Mouse (Mus musculus) gastrocnemius, postnatal 10 days (tissue): Measurements from ENCODE around the gene Gm20696. TPM values are rescaled to one million over a fixed set of nuclear protein-coding genes. Genes with fewer than 3 reads are reported as not detected.

Source experiments
- DNase-seq: peaks from one replicate; pipeline ENCODE4 v3.0.0; 2021; ENCODE audit warnings: mixed read lengths
- total RNA-seq, 2 experiments: library from RNA; stranded (reverse); gene quantifications; 2 replicates each; pipeline ENCODE4 v1.2.3; 2021

The Gm20696 gene
- total RNA-seq, 2 experiments from 2014 or later = 2.0 to 3.9 TPM

DNA sequence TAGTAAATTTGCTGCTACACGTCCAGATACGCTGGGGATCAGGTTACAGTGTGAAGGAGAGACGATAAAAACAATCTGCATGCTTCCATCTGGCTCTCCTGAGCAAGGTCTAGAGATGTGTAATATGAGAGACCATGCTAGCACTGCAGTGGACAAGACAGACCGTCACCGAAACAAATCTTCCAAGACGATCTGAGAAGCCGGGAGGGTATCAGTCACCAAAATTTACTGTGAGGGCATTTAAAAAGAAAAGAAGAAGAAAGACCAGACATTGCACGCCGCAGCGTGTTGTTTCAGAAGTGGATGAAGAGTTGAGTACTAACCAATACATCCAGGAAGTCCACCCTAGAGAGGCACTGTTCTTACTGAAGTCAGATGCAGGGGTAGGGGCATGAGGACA lies 183.0 kb downstream of the Gm20696 start:
- DNase-seq = no peak

DNA sequence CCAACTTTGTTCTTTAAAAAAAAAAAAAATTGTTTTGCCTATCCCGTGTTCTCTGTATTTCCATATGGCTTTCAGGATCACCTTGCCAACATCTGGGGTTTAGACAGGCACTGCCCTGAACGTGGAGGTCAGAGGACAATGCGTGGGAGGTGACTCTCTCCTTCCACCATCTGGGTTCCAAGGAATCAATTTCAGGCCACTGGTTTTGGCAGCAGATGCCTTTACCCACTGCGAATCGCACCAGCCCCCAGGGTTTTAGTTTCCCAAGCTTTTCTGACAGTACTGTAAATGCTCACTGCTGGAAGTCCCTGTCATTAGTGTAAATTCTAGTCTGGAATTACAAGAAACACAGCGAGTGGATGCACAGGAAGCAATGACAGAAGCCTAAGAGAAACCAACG lies 185.0 kb downstream of the Gm20696 start:
- DNase-seq = no peak

DNA sequence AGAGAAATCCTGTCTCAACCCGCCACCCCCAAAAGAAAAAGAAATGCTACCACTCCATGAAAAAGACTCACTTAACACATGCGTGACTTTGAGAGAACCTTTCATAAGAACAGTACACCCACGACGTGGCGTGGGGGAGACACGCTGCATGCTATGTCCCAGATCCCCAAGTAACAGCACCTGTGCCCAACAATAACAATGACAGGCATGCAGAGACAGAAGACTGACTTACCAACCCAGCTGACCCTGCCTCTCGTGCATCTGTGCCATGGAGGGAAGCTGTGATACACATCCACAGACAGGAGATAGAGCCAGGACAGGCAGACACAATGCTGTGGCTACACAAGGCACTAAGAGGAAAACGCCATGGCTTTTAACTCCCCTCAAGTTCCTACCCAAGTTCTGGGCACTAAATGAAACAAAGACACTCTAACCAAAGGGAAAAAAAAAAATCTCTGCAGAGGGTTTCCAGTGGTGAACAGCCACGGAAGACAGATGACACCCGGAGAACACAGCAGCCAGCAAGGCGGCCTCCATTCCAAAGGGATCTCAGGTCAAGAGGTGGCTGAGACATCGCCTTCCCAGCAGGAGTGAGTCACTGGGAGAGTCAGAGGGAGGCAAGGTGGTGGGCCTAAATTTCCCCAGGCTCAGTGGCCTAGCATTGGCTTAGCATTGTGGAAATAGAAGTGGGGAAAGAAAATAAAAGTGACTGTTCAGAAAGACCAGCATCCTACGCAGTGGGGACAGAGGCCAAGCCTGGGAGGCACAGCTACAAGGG lies 187.5 kb downstream of the Gm20696 start:
- no peak for DNase-seq

DNA sequence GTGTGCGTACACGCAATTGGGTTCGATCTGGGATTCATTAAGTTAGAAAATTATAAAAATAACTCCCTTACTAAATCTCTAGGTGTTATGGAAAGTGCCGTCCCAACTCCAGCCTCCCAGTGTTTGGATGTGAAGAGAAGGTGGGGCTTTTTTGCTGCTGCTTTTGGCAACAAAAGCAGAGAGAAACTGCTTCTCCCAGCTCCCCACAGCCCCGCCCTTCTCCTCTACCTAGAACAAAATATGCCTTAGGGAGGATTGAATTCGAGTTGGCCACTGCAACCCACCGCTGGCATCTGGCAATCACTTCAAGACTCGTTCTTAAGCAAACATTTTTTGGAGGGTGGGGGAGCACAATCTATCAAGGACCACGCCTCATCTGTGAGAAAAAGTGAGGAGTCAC lies 191.6 kb downstream of the Gm20696 start:
- DNase-seq = no peak

DNA sequence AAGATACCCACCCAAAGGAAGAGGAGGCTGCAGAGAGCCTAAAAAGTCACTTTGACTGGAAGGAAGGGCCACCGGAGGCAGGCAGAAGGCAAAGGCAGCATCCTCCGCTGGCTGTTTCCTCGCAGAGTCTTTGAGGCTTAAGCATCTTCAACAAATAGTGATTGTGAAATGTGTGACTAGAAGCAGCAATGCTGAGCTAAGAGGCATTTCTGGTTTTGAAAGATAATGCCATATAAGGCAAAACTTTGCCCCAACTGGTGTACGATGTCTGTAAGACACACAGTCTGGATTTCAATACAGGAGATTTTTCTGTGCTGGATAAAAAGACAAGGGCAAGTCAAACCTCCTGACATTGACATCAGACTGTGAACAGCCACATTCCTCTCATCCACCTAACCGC lies 195.7 kb downstream of the Gm20696 start:
- no peak for DNase-seq

DNA sequence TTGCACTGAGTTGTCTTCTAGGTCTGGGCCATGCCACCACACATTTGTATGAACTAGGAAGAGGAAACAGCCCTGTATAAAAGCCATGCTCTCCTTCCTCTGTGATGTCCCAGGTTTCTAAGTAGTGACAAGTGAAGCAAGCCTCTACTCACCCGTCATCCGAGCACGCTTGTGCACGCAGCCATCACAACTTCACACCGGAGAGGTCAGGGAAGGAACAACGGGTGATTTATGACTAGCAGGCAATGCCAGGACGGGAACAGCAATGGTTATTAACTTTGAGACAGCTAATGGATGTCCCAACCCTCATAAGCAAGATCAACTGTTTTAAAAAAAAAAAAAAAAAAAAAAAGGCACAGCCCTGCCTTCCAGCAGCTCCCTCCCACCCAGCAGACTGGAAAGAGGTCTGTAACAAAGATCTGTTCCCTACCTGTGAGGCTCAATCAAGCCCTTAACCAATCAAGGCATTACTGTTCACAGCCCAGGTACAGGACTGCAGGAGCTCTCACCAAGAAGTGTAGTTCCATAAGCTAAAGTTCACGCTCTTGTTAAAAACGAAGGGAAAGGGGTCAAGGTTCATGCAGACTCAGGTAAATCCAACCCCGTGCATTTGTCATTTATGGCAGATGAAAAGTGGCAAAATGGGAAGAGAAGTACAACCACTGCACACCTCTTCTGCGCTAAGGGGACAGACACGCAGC lies 197.3 kb downstream of the Gm20696 start:
- DNase-seq = no peak

DNA sequence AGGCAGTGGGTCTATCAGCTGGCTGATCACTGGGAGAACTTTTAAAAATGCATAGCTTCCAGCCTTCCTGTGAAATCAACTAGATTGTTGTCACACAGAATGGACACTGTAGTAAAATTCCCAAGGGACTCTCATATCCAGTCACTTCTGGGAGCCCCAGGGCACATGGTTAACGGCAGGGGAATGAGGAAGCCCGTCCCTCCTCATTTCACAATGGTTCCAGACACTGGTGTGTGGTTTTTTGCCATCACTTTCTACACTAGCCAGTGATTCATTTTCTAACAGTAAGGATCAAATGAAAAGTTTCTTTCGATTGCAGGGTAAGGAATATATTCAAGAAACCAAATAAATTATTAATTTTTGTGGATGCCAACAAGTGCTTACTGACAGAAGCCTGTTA lies 198.8 kb downstream of the Gm20696 start:
- no peak for DNase-seq

DNA sequence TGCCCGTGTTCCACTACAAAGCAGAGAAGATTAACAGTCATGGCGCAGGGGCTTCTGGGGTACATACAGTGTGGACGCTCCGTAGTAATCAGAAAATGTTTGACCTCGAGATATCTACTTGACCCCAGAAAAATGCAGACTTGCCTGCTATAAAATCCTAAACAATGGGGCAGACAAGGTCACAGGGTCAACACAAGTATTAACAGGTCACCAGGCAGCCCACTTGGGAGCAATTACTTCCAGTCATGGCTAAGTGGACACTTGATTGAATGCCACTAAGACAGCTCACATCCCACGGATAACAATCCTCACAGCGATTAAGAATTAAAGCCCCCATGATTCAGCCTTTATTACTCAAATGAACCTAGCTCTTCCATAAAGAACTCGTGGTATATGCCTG lies 199.5 kb downstream of the Gm20696 start:
- no peak for DNase-seq

DNA sequence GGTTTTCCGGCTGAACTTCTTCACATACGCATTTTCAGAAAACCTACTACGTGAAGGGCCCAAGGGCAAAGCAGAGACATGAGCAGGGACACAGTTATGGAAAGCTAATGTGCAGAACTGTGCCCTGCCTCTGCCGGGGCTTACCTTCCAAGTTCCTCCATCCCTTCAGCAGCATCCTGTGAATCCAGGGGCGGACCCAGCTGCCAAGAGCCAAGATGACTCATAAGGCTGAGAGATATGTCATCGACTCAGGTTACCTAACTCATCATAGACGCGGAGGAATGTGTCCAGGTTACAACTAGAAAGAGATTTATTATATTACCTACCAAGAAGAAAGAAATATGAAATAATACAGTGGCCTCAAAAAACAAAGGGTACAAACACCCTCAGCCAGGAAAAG lies 200.2 kb downstream of the Gm20696 start:
- DNase-seq = no peak

DNA sequence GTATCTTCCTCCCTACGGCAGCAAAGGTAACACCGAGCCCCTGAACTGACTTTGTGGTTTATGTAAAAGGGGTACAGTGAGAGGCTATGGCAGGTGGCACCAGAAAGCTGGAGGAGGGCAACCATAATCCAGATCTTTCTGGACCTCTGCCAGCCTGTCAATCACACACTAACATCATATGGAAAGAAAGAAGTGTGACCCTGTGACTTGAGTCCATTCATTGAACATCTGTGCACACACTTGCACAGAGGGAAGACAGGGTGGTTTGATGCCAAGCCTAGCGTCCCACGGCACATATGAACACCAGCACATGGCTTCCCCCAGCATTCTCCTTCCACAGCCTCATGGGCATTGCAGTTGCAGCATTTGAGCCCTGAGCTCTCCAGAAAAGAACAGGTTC lies 202.1 kb downstream of the Gm20696 start:
- no peak for DNase-seq

DNA sequence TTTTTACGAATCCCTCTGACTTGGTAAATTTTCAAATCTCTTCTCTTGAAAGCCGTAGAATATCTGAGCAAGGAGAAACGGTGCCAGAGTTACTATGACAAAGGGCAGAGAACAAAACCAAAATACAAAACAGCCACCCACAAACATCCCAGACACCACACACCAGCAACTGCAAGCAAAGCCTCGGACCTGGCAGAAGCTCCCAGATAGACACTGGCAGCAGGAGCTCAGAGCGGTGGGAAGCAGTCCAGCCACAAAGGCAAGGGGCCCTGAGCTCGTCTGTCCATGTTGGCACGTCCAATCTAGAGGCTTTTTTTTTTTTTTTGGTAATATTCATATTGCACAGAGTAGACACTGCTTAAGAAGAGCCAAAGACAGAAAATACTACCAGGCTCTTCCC lies 202.7 kb downstream of the Gm20696 start:
- no peak for DNase-seq

DNA sequence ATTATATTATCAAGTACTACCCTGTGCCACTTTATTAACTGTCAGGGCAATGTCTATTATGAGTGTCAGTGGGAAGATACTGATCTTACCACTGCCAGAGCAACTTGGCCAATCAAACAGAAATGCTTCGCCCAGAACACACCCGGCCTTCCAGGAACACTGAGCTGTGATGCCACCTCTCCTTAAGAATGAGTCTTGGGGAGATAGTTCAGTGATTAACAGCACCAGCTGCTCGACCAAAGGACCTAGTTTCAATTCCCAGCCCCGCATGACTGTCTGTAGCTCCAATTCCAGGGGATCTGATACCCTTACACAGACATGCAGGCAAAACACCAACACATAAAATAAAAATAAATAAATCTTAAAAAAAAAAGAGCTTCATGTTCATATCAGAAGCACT lies 207.8 kb downstream of the Gm20696 start:
- no peak for DNase-seq

DNA sequence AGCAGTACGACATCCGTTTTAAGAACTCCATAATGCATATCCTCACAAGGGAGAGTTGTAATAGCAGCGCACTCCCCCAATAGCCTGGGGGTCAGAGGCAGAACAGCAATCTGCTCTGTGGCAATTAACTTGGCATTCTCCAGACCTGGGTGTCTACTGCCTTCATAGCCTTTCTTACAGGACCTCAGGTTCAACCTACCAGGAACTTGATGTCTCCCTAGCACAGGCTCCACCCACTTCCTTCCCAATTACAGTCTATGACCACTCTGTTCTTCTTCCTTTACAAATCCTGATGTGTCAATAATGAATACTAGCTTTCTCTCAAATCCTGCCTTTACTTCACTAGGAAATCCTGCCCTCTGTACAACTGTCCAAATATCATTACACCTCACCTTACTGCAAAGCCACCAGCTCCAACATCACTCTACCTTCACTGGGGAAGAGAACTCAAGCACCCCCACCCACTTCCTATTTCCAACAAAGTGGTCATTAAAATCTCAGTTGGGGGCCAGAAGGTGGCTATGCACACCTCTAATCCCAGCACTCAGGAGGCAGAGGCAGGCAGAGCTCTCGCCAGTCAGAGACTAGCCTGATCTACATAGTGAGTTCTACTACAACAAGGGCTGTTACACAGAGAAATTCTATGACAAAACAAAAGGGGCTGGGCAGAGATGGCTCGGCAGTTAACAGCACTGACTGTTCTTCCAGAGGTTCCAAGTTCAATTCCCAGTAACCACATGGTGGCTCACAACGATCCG lies 212.7 kb downstream of the Gm20696 start:
- DNase-seq = no peak

DNA sequence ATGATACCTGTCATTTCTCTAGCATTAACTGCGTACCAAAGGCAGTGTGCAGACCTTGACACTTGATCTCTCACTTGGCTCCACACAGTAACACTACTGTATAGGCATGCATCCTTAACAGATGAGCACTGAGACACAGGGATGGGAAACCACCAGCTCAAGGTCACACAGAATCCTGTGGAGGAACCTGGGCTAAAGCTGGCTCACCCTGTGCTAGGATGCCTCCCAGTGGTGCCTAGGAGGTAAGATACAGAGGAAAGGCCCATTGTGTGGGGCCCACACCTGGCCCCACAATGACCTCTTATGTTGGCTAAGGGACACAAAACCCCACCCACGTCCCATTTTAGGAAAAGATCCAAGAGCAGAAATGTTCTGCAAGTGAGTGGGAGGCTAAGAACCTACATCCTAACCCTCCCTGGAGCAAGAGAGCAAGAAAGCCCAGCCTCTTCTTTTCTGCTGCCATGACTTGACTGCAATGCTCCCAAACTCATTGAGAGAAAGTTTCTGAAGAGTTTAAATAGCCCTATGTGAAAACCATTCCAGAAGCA lies 213.9 kb downstream of the Gm20696 start:
- DNase-seq = no peak

DNA sequence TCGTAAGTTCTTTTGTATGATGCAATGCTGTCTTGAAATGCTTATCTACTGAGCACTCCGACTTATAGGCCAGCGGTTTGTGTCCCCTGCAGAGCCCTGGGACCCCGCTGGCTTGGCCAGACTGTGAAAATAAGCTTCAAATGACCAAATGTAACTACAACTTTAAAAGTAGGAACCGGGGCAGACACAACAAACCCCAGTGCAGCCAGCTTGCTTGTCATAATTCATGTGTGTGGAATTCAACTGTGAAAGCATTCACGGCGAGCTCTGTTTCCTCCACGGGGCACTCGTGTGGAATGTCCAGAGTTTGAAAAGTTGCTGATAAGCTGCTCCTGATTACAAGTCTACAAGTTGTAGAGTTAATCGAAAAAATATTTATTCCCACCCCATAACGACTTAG lies 215.1 kb downstream of the Gm20696 start:
- no peak for DNase-seq

DNA sequence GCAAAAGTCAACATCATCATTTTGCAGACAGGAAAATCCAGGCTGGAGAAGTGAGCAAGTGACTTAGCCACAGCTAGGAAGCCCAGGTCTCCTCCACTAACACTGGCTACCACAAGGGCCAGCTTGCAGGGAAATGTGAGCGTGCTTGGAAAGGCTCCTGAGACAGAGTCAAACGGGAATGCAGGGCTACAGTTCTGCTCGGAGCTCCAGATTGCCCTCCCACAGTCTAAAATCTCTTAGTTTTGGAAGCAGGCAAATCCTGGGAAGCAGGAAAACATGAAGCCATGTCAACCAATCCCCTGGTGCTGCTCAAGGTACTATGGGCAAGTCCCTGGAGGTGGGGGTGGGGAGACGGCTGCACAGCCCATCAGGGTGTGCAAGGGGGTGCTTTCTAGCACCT lies 219.2 kb downstream of the Gm20696 start:
- no peak for DNase-seq

DNA sequence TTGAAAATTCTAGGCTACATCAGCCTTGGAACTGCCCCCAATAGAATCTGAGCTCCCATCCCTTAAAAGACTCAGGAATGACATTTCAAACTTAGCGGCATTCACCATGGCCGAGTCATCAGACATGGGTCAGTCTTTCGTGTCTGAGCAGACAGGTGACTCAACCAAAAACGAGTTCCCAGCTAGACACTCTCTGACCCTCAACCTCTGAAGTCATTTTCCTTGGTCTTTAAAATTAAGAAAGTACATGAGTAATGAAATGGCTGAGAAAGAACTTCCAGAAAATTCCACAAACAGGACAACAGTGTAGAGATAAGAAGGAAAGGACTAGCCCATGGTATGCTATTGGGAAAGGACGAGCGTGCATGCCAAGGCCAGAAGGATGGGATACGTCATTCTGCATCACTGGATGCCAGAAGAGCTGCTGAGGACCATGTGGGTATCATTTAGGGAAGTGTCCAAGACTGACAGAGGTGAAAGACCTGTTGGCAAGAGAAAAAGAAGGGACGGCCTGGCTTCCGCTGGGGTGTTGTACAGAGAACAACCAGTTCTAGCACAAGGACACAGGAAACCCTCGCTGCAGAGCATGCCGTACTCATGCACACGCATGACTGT lies 219.7 kb downstream of the Gm20696 start:
- DNase-seq = no peak

DNA sequence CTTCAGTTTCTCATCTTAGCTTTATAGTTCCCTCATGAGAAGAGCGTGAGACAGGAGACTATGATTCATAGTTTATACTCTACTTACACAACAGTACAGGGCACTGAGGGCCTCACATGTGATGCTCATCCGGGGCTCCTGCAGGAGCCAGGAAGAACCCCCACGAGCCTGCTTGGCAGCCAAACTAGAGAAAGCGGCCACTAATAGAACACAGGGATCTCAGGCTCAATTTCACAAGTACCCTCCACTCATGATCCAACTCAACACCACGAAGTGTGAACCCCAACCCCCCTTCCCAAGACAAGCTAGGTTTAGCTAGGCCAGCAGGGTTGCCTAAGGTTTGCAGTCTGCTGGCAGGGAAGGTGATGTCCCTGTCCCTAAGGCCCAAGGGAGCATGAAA lies 223.1 kb downstream of the Gm20696 start:
- no peak for DNase-seq

DNA sequence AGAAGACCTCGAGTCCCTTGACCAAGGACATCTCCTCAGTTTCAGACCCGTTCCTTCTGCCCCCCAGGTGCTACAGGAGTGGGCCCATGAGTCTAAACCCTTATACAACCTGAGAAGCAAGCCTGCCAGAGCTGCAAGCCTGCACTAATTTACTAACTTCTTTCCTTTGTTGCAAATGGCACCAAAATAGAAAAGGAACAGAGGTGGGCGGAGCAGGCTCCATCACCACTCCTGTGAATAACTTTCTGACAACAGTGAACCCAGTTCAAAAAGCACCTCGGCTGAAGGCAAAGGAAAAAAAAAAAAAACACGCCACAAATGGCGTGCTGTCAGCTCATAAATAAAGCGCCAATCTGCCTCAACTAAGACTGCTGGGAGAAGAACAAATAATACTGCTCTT lies 225.5 kb downstream of the Gm20696 start:
- no peak for DNase-seq

DNA sequence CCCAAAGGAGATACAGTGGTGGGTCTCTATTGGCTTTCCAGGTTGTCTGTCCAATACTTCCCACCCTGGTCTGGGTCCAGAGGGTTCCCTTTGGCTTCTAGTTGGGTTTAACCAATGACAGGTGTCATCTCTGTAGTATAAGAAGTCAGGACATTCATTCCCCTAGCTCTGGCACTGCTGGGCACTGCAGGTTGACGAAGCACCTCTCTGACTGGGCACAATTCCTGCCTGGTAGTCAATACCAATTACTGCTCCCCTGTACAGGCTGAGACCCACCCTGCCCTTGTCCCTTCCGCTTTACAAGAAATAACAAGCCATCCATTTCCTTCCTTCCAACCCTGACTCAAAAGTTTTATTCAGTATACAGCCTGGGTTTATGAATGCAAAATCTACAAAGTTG lies 226.0 kb downstream of the Gm20696 start:
- DNase-seq = no peak

DNA sequence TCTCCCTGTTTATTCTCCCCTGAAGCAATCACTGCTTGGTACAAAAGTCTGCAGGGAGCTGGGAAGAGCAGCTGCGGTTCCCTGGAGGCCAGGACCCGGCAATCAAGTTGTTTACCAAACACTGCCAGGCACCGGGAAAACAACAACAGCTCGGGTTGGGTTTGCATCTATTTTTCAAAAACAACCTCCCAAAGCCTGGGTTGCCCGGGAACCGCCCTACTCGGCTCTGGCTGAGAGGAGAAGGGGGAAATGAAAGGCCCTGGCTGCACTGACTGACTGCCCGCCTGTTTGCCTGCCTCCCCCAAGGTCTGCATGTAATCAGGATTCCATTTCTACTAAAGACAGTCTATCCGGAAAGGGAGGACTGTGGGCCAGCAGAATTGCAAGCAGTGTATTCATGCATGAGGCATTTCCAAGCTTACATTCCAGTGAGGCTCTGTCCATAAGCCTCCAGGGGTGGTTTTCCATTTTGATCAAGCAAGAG lies 226.7 kb downstream of the Gm20696 start:
- DNase-seq = peak; percentile 37

DNA sequence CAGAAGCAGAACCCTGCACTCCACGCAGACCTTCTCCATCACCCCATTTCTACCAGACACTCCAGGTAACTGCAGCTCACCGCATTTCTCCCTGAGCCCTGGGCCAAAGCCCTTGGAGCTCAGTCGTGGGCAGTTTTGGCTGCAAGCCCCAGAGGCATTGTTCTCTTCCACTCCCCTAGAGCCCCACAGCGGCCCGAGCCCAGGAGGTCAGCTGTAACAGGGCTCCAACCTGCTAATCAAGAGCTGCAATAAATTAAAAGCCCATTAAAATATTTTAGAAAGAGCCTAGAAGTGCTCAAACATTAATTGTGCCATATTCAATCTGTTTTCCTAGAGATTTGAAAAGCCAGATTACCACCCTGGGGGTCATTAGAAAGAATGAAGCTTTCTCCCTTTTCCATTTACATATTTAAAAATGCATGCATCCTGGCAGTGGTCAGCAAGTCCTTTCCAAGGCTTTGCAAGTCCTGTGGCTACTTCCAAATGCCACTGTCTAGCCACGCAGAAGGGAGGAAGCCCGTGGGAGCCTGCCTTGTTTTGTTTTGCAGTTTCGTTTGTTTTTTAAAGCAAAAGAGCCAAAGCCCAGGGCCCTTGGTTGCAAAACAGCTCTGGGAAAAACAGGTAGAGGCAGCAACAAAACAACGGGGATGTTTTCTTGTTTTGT lies 227.3 kb downstream of the Gm20696 start:
- no peak for DNase-seq
